Mouse (Mus musculus) stomach, embryonic 14.5 days (tissue): ENCODE data around the gene Pank1. TPM values are rescaled to one million over a fixed set of nuclear protein-coding genes. Genes with fewer than 3 reads are reported as not detected.
A peak's percentile ranks its signal among the peaks of the same experiment; 100 is the strongest.

ENCODE experiments used
- ATAC-seq: fragments of 200-750 bp; cut with Nextera tagmentation; 2 replicates; pipeline ENCODE4 v1.8.0; 2017; ENCODE audit warnings: low read depth, moderate TSS enrichment; ENCODE audit not compliant: insufficient number of reproducible peaks, insufficient read depth, low FRiP score
- H3K27ac ChIP-seq: fragments of 300-500 bp; sonication (generic); 2 replicates; pipeline ENCODE4 v1.5.1; 2014; ENCODE audit warnings: mild to moderate bottlenecking, low read length, moderate library complexity, mixed read lengths
- H3K27me3 ChIP-seq: fragments of 300-500 bp; sonication (generic); 2 replicates; pipeline ENCODE4 v1.6.1; 2014; ENCODE audit warnings: low read length, control low read depth, mixed read lengths; ENCODE audit not compliant: control insufficient read depth, insufficient read depth
- H3K36me3 ChIP-seq: fragments of 300-500 bp; sonication (generic); 2 replicates; pipeline ENCODE4 v1.6.1; 2014; ENCODE audit warnings: mild to moderate bottlenecking, control low read depth, low read length, moderate library complexity, mixed read lengths; ENCODE audit not compliant: control insufficient read depth, insufficient read depth
- H3K4me1 ChIP-seq: fragments of 300-500 bp; sonication (generic); 2 replicates; pipeline ENCODE4 v1.6.1; 2014; ENCODE audit warnings: low read length, control low read depth, mixed read lengths; ENCODE audit not compliant: control insufficient read depth, insufficient read depth
- H3K4me2 ChIP-seq: fragments of 300-500 bp; sonication (generic); replicated peaks from 2 replicates; pipeline ENCODE4 v1.6.1; 2014; ENCODE audit warnings: low read depth, low read length, control low read depth
- H3K4me3 ChIP-seq: fragments of 300-500 bp; sonication (generic); 2 replicates; pipeline ENCODE4 v1.5.1; 2014; ENCODE audit warnings: low read depth, low read length, control low read depth
- H3K9ac ChIP-seq: fragments of 300-500 bp; sonication (generic); replicated peaks from 2 replicates; pipeline ENCODE4 v1.6.1; 2014; ENCODE audit warnings: low read depth, mild to moderate bottlenecking, control low read depth, low read length, moderate library complexity, mixed read lengths
- H3K9me3 ChIP-seq: fragments of 300-500 bp; sonication (generic); 2 replicates; pipeline ENCODE4 v1.6.1; 2016; ENCODE audit warnings: low read depth, low read length, control low read depth; ENCODE audit not compliant: control insufficient read depth
- WGBS: fragments of 180-500 bp; shearing (Covaris S2); extraction: QIAGEN DNeasy Blood & Tissue Kit; methylation state at CpG from one replicate; pipeline ENCODE4 v1.1.7; 2014; 5-methylcytosine and 5-hydroxymethylcytosine counted together
- polyA plus RNA-seq: library from polyadenylated mRNA; unstranded; fragments of >200 nt; fragmentation: Nextera tagmentation; extraction: Ambion mirVana; gene quantifications from 2 replicates; pipeline ENCODE4 v1.2.1, GENCODE M21; 2014

Pank1 gene
- polyA plus RNA-seq, 1 experiment from 2014 or later, result 10.0 TPM

DNA sequence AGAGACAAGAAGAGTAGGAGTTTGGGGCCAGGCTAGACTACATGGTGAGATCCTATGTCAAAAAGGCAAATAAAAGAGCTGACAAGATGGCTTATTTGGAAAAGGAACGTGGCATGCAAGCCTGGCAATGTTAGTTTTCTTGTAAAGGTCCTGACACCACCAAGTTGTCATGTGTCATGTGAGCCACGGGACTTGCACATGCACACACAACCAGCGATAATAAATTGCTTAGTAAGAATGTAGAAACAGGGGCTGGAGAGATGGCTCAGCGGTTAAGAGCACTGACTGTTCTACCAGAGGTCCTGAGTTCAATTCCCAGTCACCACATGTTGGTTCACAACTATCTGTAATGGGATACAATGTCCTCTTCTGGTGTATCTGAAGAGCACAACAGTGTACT, 7.1 kb upstream of the Pank1 start:
- Histone ChIP-seq H3K4me1 (no peaks in the 10 kb centered on the region), H3K36me3 (no peaks in the 10 kb centered on the region), H3K9me3 (no peaks in the 10 kb centered on the region), H3K9ac (no peak overlapping the region), H3K27me3 (no peaks in the 10 kb centered on the region), H3K27ac (no peak overlapping the region), H3K4me2 (no peak overlapping the region), H3K4me3 (no peak overlapping the region)
- no peak for ATAC-seq
- 64% methylated on average over 4 of the region's 4 CpGs for WGBS

DNA sequence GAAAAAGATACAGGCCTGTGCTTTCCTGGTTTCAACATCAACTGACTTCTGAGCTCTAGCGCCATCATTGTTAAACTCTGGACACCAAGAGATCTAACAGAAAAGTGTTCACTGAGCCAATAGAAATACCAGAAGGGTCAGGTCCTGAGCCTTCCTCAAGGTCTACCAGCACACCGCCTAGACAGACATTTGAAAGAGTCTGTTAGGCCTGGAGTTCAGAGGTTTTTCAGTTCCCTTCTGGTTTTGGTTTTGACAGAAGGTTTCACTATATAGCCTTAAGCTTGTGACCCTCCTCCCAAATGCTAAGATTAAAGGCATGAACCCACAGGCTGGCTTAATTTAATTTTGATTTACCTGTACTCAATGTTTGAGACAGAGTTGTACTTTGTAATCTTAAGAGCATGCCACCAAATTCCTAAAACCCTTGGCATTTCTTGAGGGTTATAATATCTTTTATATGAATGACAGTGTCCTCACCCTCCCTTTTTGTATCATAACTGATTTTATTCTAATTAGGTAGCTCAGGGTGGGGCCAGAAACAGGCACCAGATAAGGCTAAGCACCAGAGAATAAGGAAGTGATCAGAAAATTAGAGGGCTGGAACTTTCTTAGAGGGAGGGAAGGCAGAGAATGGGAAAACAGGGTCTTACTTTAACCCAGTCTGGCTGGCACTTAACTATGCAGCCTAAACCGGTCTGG, 4.4 kb upstream of the Pank1 start:
- Histone ChIP-seq H3K36me3 (no peaks in the 10 kb centered on the region), H3K27ac (no peak overlapping the region)
- WGBS, result 79% methylated on average over 3 of the region's 3 CpGs

GRCm38 (mm10) chr19:34882443-34882842, 3.2 kb upstream of the Pank1 start:
- H3K36me3 ChIP-seq, result no peaks in the 10 kb centered on the region
- H3K4me1 ChIP-seq, result peaks cover 7% of the 10 kb centered on the region
- no peak overlapping the region for H3K9ac ChIP-seq
- no peak for ATAC-seq
- H3K27me3 ChIP-seq, result no peaks in the 10 kb centered on the region
- 75% methylated on average over 2 of the region's 2 CpGs for WGBS
- no peak overlapping the region for H3K27ac ChIP-seq
- H3K4me2 ChIP-seq, result no peak overlapping the region
- no peak overlapping the region for H3K4me3 ChIP-seq
- H3K9me3 ChIP-seq, result no peaks in the 10 kb centered on the region

More for the DNA sequence above, 4.4 kb upstream of the Pank1 start:
- H3K27me3 ChIP-seq, result no peaks in the 10 kb centered on the region
- no peaks in the 10 kb centered on the region for H3K9me3 ChIP-seq
- H3K9ac ChIP-seq, result no peak overlapping the region
- H3K4me2 ChIP-seq, result no peak overlapping the region
- peaks cover 7% of the 10 kb centered on the region for H3K4me1 ChIP-seq
- ATAC-seq, result no peak
- no peak overlapping the region for H3K4me3 ChIP-seq

- Histone ChIP-seq H3K9ac (no peak overlapping the region), H3K27ac (no peak overlapping the region), H3K36me3 (no peaks in the 10 kb centered on the region), H3K9me3 (no peaks in the 10 kb centered on the region), H3K27me3 (no peaks in the 10 kb centered on the region), H3K4me3 (no peak overlapping the region), H3K4me2 (no peak overlapping the region), H3K4me1 (peaks cover 7% of the 10 kb centered on the region)
- 78% methylated on average over 5 of the region's 5 CpGs for WGBS
- ATAC-seq, result no peak
Observed at GRCm38 (mm10) chr19:34881160-34881559, 1.9 kb upstream of the Pank1 start.

GRCm38 (mm10) chr19:34879624-34880023, 369 bp upstream of the Pank1 start:
- no peak for ATAC-seq
- peak overlapping the region; percentile 97; the same call in 1 of the 2 replicates for H3K27ac ChIP-seq
- no peaks in the 10 kb centered on the region for H3K36me3 ChIP-seq
- peaks cover 7% of the 10 kb centered on the region for H3K4me1 ChIP-seq
- H3K4me3 ChIP-seq, result peak overlapping the region; percentile 85
- H3K9me3 ChIP-seq, result no peaks in the 10 kb centered on the region
- WGBS, result 20% methylated on average over 6 of the region's 6 CpGs
- H3K9ac ChIP-seq, result peak overlapping the region; percentile 95
- peak overlapping the region; percentile 62 for H3K4me2 ChIP-seq
- H3K27me3 ChIP-seq, result no peaks in the 10 kb centered on the region

- no peaks in the 10 kb centered on the region for H3K27me3 ChIP-seq
- peak overlapping the region; percentile 95 for H3K9ac ChIP-seq
- peak overlapping the region; percentile 97 for H3K27ac ChIP-seq
- WGBS, result under 1% methylated on average over 44 of the region's 45 CpGs
- peak overlapping the region; percentile 85 for H3K4me3 ChIP-seq
- H3K9me3 ChIP-seq, result no peaks in the 10 kb centered on the region
- H3K36me3 ChIP-seq, result no peaks in the 10 kb centered on the region
- H3K4me1 ChIP-seq, result peaks cover 7% of the 10 kb centered on the region
- ATAC-seq, result peak; percentile 96
- H3K4me2 ChIP-seq, result peak overlapping the region; percentile 62
Observed at GRCm38 (mm10) chr19:34877898-34878602, 1.2 kb downstream of the Pank1 start.

DNA sequence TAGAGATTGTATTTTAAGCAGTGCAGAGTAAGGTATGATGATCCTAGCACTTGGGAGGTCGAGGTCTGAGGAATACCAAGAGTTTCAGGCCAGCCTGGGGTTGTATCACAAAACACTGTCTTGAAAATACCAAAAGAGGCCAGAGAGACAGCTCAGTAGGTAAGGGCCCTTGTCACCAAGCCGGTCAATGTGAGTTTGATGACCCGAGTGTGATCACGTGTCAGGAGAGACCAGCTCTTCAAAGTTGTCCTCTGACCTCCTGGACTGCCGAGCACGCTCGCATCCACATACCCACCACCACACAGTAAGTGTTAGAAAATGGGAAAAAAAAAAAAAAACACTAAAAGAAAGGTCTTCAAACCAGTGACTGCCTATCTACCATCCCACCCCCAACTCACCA, 2.6 kb downstream of the Pank1 start:
- H3K36me3 ChIP-seq, result no peaks in the 10 kb centered on the region
- no peaks in the 10 kb centered on the region for H3K27me3 ChIP-seq
- H3K4me2 ChIP-seq, result no peak overlapping the region
- H3K4me3 ChIP-seq, result no peak overlapping the region
- no peaks in the 10 kb centered on the region for H3K9me3 ChIP-seq
- WGBS, result 82% methylated on average over 7 of the region's 7 CpGs
- no peak overlapping the region for H3K27ac ChIP-seq
- no peak for ATAC-seq
- no peak overlapping the region for H3K9ac ChIP-seq
- peaks cover 7% of the 10 kb centered on the region for H3K4me1 ChIP-seq

DNA sequence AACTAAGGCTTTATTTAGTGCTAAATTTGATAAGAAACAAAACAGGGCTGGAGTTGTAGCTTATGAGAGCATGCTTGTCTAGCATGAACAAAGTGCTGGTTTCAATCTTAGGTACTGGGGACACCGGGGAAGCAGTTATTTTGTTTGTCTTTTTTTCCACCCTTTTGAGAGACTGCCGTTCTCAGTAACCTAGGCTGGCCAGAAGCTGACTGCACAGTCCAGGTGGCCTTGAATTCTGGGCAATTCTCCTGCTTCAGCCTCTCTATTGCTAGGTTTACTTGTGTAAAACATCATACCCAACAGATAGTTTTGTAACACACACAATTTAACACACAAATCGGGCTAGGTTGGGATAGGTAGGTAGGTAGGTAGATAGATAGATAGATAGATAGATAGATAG, 9.9 kb downstream of the Pank1 start:
- H3K4me2 ChIP-seq, result no peak overlapping the region
- H3K36me3 ChIP-seq, result no peaks in the 10 kb centered on the region
- no peaks in the 10 kb centered on the region for H3K27me3 ChIP-seq
- H3K9ac ChIP-seq, result no peak overlapping the region
- H3K27ac ChIP-seq, result no peak overlapping the region
- H3K9me3 ChIP-seq, result no peaks in the 10 kb centered on the region
- H3K4me3 ChIP-seq, result no peak overlapping the region
- ATAC-seq, result no peak
- 69% methylated on average over 3 of the region's 3 CpGs for WGBS
- no peaks in the 10 kb centered on the region for H3K4me1 ChIP-seq
